In the genomic region with DNA sequence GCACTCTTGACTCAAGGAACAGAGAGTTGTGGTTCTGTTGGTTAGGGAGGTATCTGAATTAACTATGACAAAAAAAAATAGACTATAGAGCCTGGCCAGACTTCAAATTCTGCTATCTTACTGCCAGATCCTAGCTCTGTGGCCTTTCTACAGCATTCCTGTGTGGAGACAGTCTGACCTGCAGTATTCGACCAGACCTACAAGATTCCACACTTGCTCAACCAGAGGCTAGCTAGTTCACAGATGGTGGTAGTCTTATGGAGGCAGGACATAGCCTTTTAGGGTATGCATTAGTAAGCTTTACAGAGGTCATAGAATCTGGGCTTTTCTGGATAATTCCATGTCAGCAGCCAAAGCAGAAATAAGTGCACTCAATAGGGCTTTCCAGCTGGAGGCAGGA, we compare ENCODE assay signal across 40 mouse cellular contexts. TPM values are rescaled to one million over a fixed set of nuclear protein-coding genes. Genes with fewer than 3 reads are reported as not detected.
"Had no signal": no experiment of that assay in that cellular context is flagged by ENCODE, and none has a peak within 500 bp of the region (broad histone marks: within the 10 kb centered on the region; RNA-seq: fewer than 3 reads in every experiment).

No protein-coding gene starts in this region.

- DNase-seq: gastrocnemius, postnatal 14 days; gastrocnemius, postnatal 36 days; heart, adult 2 months; heart, postnatal 10 days; heart, postnatal 4 days; kidney, adult 18-20 months; kidney, adult 8-10 months; kidney, postnatal 14 days; kidney, postnatal 4 days; left cerebral cortex, postnatal 4 days; lung, adult 18-20 months had no signal

- ATAC-seq: hindbrain, embryonic 16.5 days; inflammation-experienced regulatory T-cells, adult 6 months; liver, embryonic 12.5 days had no signal

- H3K36me3 ChIP-seq: heart, embryonic 12.5 days; hindbrain, embryonic 10.5 days; hindbrain, embryonic 12.5 days; intestine, embryonic 15.5 days; limb, embryonic 13.5 days; limb, embryonic 15.5 days; liver, embryonic 12.5 days had no signal

- H3K4me3 ChIP-seq: heart, adult 2 months; heart, embryonic 12.5 days; hindbrain, embryonic 10.5 days; hindbrain, embryonic 12.5 days; intestine, embryonic 15.5 days; layer of hippocampus, adult 2 months; limb, embryonic 13.5 days; limb, embryonic 15.5 days; liver, embryonic 12.5 days had no signal

- H3K4me1 ChIP-seq: heart, embryonic 12.5 days; hindbrain, embryonic 10.5 days; hindbrain, embryonic 12.5 days; intestine, embryonic 15.5 days; limb, embryonic 13.5 days; limb, embryonic 15.5 days had no signal

- H3K9ac ChIP-seq: heart, embryonic 12.5 days; hindbrain, embryonic 12.5 days; hindbrain, embryonic 14.5 days; intestine, embryonic 15.5 days; limb, embryonic 13.5 days; limb, embryonic 15.5 days; liver, embryonic 12.5 days; liver, embryonic 14.5 days had no signal

- H3K4me2 ChIP-seq: heart, embryonic 12.5 days; hindbrain, embryonic 12.5 days; hindbrain, embryonic 14.5 days; intestine, embryonic 15.5 days; limb, embryonic 13.5 days; limb, embryonic 15.5 days; liver, embryonic 12.5 days had no signal

- H3K9me3 ChIP-seq: heart, embryonic 12.5 days; hindbrain, embryonic 10.5 days; hindbrain, embryonic 12.5 days; intestine, embryonic 15.5 days; limb, embryonic 13.5 days; limb, embryonic 15.5 days; liver, embryonic 12.5 days had no signal

- H3K27me3 ChIP-seq: hindbrain, embryonic 12.5 days; limb, embryonic 13.5 days; limb, embryonic 15.5 days; liver, embryonic 12.5 days had no signal

- H3K27ac ChIP-seq: heart, adult 2 months; hindbrain, embryonic 10.5 days; hindbrain, embryonic 12.5 days; hindbrain, embryonic 14.5 days; intestine, embryonic 15.5 days; kidney, postnatal 0 days; layer of hippocampus, adult 2 months; limb, embryonic 13.5 days; limb, embryonic 15.5 days; liver, embryonic 12.5 days; liver, embryonic 14.5 days had no signal

RNA-seq across cellular contexts. Expression of a gene that starts 4.6 kb away (rescaled TPM):
- total RNA-seq: gastrocnemius, adult 8-10 months; gastrocnemius, postnatal 14 days; gastrocnemius, postnatal 36 days; granulocyte monocyte progenitor cell, adult 5-6 weeks; heart, adult 2 months; heart, postnatal 10 days; heart, postnatal 25 days; heart, postnatal 4 days; layer of hippocampus, adult 2 months; layer of hippocampus, postnatal 10 days; layer of hippocampus, postnatal 25 days; left cerebral cortex, adult 18-20 months; left cerebral cortex, adult 8-10 months; left cerebral cortex, postnatal 10 days; left cerebral cortex, postnatal 25 days; left cerebral cortex, postnatal 4 days; liver, adult 2 months had no signal
- polyA plus RNA-seq: heart, adult 2 months; heart, embryonic 12.5 days; heart, embryonic 14.5 days; heart, embryonic 16.5 days; hindbrain, embryonic 10.5 days; hindbrain, embryonic 12.5 days; hindbrain, embryonic 14.5 days; hindbrain, embryonic 16.5 days; intestine, embryonic 15.5 days; intestine, postnatal 0 days; kidney, embryonic 14.5 days; kidney, postnatal 0 days; limb, embryonic 11.5 days; limb, embryonic 13.5 days; limb, embryonic 15.5 days; liver, adult 2 months; liver, embryonic 12.5 days; liver, embryonic 14.5 days; liver, embryonic 16.5 days had no signal
